Mouse (Mus musculus): ENCODE results near the gene Col28a1. TPM values are rescaled to one million over a fixed set of nuclear protein-coding genes. Genes with fewer than 3 reads are reported as not detected.

The Col28a1 gene
- polyA plus RNA-seq, 1 experiment from 2014 or later: not detected

DNA sequence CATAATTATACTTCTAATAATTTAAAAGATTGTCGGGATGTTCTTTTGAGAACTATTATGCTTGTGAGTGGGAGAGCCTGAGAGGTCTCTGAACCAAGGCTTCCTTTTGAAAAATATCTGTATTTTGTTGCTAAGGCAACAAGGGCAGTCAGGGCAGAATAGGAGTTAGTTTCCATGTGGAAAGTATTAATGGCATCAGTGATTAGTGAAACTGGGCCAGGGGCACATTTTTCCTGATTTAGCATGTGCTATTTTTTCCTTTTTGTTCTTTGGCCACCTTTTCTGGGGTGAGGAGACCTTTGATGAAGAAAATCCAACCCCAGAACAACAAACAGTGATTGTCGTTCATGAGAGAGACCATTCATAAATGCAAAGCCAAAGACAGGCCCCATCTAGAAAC, 43.5 kb downstream of the Col28a1 start:
- Histone ChIP-seq H3K4me1 (replicated peaks; ENCODE audit: control insufficient read depth, insufficient read depth, low read length) (no peaks in the 10 kb centered on the region), H3K36me3 (ENCODE audit: control insufficient read depth, insufficient read depth, low read length) (no peaks in the 10 kb centered on the region), H3K27me3 (replicated peaks; ENCODE audit: control insufficient read depth, insufficient read depth, low read length) (no peaks in the 10 kb centered on the region), H3K9ac (ENCODE audit: low read depth, low read length) (no peak overlapping the region), H3K9me3 (ENCODE audit: control insufficient read depth, low read length) (no peaks in the 10 kb centered on the region), H3K4me3 (ENCODE audit: low read depth, low read length) (no peak overlapping the region), H3K27ac (ENCODE audit: low read depth, low read length) (no peak overlapping the region), H3K4me2 (no peak overlapping the region)
- ATAC-seq (replicated peaks; ENCODE audit: low FRiP score) (no peak), DNase-seq (ENCODE audit: low spot score) (no peak)
- WGBS: 82% methylated on average over 2 of the region's 2 CpGs

DNA sequence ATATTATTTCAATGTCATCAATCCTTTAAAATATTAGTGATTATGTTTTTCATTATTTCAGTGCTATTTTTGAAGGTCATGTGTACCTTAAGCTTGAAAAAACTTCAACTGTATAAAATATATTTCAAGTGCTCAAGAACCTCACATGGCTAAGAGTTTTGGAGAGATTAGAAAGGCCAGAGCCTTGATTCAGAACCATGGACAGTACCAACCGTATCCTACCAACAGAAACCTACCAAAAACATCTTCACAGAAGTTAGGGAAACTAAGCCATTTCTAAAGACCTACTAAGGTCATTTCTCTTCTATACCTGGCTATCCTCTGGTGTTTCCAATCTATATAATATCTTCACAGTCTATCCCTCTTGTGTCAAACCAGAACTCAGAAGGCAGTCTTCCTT, 50.5 kb downstream of the Col28a1 start:
- no peak overlapping the region for H3K27ac ChIP-seq (ENCODE audit: low read depth, low read length)
- no peaks in the 10 kb centered on the region for H3K36me3 ChIP-seq (ENCODE audit: control insufficient read depth, insufficient read depth, low read length)
- ATAC-seq (replicated peaks; ENCODE audit: low FRiP score): no peak
- no peak for DNase-seq (ENCODE audit: low spot score)
- H3K4me2 ChIP-seq: no peak overlapping the region
- no peak overlapping the region for H3K4me3 ChIP-seq (ENCODE audit: low read depth, low read length)
- no peak overlapping the region for H3K9ac ChIP-seq (ENCODE audit: low read depth, low read length)
- H3K27me3 ChIP-seq (replicated peaks; ENCODE audit: control insufficient read depth, insufficient read depth, low read length): no peaks in the 10 kb centered on the region
- no peaks in the 10 kb centered on the region for H3K9me3 ChIP-seq (ENCODE audit: control insufficient read depth, low read length)
- WGBS: 41% methylated on average over 1 of the region's 1 CpGs
- no peaks in the 10 kb centered on the region for H3K4me1 ChIP-seq (replicated peaks; ENCODE audit: control insufficient read depth, insufficient read depth, low read length)

GRCm38 (mm10) chr6:8130149-8130548, 62.3 kb downstream of the Col28a1 start:
- 70% methylated on average over 7 of the region's 7 CpGs for WGBS
- DNase-seq (ENCODE audit: low spot score) (no peak), ATAC-seq (replicated peaks; ENCODE audit: low FRiP score) (no peak)
- Histone ChIP-seq H3K4me3 (ENCODE audit: low read depth, low read length) (no peak overlapping the region), H3K9ac (ENCODE audit: low read depth, low read length) (no peak overlapping the region), H3K27ac (ENCODE audit: low read depth, low read length) (no peak overlapping the region), H3K9me3 (ENCODE audit: control insufficient read depth, low read length) (no peaks in the 10 kb centered on the region), H3K27me3 (replicated peaks; ENCODE audit: control insufficient read depth, insufficient read depth, low read length) (no peaks in the 10 kb centered on the region), H3K36me3 (ENCODE audit: control insufficient read depth, insufficient read depth, low read length) (no peaks in the 10 kb centered on the region), H3K4me2 (no peak overlapping the region), H3K4me1 (replicated peaks; ENCODE audit: control insufficient read depth, insufficient read depth, low read length) (no peaks in the 10 kb centered on the region)

- Histone ChIP-seq H3K9ac (ENCODE audit: low read depth, low read length) (no peak overlapping the region), H3K4me3 (ENCODE audit: low read depth, low read length) (no peak overlapping the region), H3K27me3 (replicated peaks; ENCODE audit: control insufficient read depth, insufficient read depth, low read length) (no peaks in the 10 kb centered on the region), H3K4me2 (no peak overlapping the region), H3K4me1 (replicated peaks; ENCODE audit: control insufficient read depth, insufficient read depth, low read length) (no peaks in the 10 kb centered on the region), H3K9me3 (ENCODE audit: control insufficient read depth, low read length) (no peaks in the 10 kb centered on the region), H3K27ac (ENCODE audit: low read depth, low read length) (no peak overlapping the region), H3K36me3 (ENCODE audit: control insufficient read depth, insufficient read depth, low read length) (no peaks in the 10 kb centered on the region)
- DNase-seq (ENCODE audit: low spot score) (no peak), ATAC-seq (replicated peaks; ENCODE audit: low FRiP score) (no peak)
- WGBS: 80% methylated on average over 1 of the region's 1 CpGs
Observed at GRCm38 (mm10) chr6:8128164-8128563, 64.3 kb downstream of the Col28a1 start.

DNA sequence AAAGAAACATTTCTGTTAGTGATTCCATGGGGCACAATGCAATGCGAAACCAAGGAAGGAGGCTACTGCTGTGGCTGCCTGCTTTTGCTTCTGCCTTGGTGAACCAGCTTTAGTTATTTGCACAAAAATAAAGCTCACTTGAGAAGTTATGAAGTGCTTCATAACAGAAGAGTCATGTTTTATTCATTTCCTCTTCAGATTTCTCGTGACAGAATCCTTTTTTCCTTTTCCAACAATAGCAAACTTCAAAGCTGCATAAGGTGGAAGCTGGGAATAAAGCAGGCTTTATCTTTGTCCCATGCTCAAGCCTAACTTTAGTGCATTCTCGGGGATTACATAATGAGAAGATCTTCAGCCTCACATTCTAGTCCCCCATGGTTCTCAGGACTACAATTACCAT, 65.9 kb downstream of the Col28a1 start:
- WGBS: 66% methylated on average over 3 of the region's 3 CpGs
- ATAC-seq (replicated peaks; ENCODE audit: low FRiP score) (no peak), DNase-seq (ENCODE audit: low spot score) (no peak)
- Histone ChIP-seq H3K4me2 (no peak overlapping the region), H3K4me1 (replicated peaks; ENCODE audit: control insufficient read depth, insufficient read depth, low read length) (no peaks in the 10 kb centered on the region), H3K9me3 (ENCODE audit: control insufficient read depth, low read length) (no peaks in the 10 kb centered on the region), H3K9ac (ENCODE audit: low read depth, low read length) (no peak overlapping the region), H3K4me3 (ENCODE audit: low read depth, low read length) (no peak overlapping the region), H3K27ac (ENCODE audit: low read depth, low read length) (no peak overlapping the region), H3K36me3 (ENCODE audit: control insufficient read depth, insufficient read depth, low read length) (no peaks in the 10 kb centered on the region), H3K27me3 (replicated peaks; ENCODE audit: control insufficient read depth, insufficient read depth, low read length) (no peaks in the 10 kb centered on the region)

DNA sequence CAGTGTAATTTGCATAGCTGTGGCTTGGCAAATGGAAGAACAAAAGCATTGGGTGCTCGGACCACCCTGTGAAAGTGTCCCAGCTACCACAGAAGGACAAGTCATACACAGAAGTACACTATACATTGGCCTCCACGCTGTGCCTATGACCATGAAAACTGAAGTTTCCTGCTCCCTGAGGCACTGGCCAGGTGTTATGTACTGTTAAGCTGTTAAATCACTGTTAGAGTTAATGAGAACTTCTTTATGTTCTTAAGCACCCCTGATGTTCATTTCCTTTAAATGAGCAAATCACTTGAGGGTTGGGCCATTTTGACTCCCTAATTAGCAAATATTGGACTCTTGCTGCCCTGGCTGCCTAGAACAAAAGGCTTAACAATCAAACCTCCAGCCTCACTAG, 73.3 kb downstream of the Col28a1 start:
- H3K9me3 ChIP-seq (ENCODE audit: control insufficient read depth, low read length): no peaks in the 10 kb centered on the region
- H3K4me1 ChIP-seq (replicated peaks; ENCODE audit: control insufficient read depth, insufficient read depth, low read length): no peaks in the 10 kb centered on the region
- H3K4me2 ChIP-seq: no peak overlapping the region
- H3K27ac ChIP-seq (ENCODE audit: low read depth, low read length): no peak overlapping the region
- H3K36me3 ChIP-seq (ENCODE audit: control insufficient read depth, insufficient read depth, low read length): no peaks in the 10 kb centered on the region
- WGBS: 67% methylated on average over 2 of the region's 2 CpGs
- no peak overlapping the region for H3K9ac ChIP-seq (ENCODE audit: low read depth, low read length)
- no peak for ATAC-seq (replicated peaks; ENCODE audit: low FRiP score)
- H3K27me3 ChIP-seq (replicated peaks; ENCODE audit: control insufficient read depth, insufficient read depth, low read length): no peaks in the 10 kb centered on the region
- no peak overlapping the region for H3K4me3 ChIP-seq (ENCODE audit: low read depth, low read length)
- no peak for DNase-seq (ENCODE audit: low spot score)

DNA sequence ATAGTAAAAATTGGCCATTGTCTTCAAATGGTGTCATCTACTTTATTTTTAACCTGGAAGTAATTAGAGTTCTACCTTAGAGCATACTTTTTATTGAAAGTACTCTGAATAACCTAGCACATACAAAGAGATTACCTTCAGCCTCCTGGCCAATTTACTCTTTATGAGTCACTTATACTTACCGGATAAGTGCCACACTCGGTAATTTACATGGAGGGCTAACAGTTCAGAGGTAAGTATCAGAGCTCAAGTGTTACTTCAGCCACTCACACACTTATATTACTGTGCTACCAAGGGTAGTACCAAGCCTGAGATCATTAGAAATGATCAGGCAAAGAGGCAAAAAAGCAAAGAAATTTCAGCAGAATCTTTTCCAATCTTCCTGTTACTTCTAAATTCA, 73.8 kb downstream of the Col28a1 start:
- H3K9ac ChIP-seq (ENCODE audit: low read depth, low read length): no peak overlapping the region
- no peaks in the 10 kb centered on the region for H3K36me3 ChIP-seq (ENCODE audit: control insufficient read depth, insufficient read depth, low read length)
- ATAC-seq (replicated peaks; ENCODE audit: low FRiP score) (no peak), DNase-seq (ENCODE audit: low spot score) (no peak)
- WGBS: 85% methylated on average over 2 of the region's 2 CpGs
- H3K27ac ChIP-seq (ENCODE audit: low read depth, low read length): no peak overlapping the region
- no peak overlapping the region for H3K4me3 ChIP-seq (ENCODE audit: low read depth, low read length)
- H3K4me2 ChIP-seq: no peak overlapping the region
- no peaks in the 10 kb centered on the region for H3K4me1 ChIP-seq (replicated peaks; ENCODE audit: control insufficient read depth, insufficient read depth, low read length)
- no peaks in the 10 kb centered on the region for H3K27me3 ChIP-seq (replicated peaks; ENCODE audit: control insufficient read depth, insufficient read depth, low read length)
- H3K9me3 ChIP-seq (ENCODE audit: control insufficient read depth, low read length): no peaks in the 10 kb centered on the region

DNA sequence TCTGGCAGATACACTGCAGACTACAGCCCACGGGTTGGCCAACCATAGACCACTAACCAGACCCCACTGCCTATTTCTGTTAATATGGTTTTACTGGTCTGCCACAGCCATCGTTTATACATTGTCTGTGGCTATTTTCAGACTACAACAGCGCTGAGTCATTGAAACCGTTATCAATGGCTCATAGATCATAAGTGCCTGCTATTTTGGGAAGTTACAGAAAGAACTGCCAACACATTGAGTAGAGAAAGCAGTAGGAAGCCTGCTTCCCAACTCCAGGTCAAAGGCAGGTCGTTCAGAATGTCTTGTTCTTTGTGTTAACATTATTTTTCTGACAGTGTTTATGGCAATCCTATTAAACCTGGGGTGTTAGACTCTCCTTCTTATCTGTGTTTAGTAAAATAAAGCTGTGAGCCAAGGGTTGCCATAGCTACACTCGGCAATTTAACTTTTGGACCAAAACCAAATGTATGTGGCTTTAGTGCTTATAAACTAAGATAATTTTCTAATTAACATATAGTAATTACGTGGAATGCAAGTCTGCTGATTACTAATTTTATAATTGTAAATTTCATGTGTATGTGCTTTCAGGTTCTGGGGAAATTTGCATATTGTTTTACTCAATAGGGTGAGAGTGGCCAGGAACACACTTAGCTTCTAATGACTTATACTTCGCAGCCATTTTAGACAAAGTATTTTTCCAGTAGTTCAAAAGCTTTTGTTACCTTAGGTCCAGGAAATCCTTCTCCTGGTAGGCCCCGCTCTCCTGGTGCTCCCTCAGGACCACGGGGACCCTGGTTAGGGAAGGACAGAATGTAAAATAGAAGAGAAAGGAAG, 86.3 kb downstream of the Col28a1 start:
- no peak overlapping the region for H3K4me3 ChIP-seq (ENCODE audit: low read depth, low read length)
- H3K36me3 ChIP-seq (ENCODE audit: control insufficient read depth, insufficient read depth, low read length): no peaks in the 10 kb centered on the region
- no peaks in the 10 kb centered on the region; the same call in 1 of the 2 replicates for H3K4me1 ChIP-seq (replicated peaks; ENCODE audit: control insufficient read depth, insufficient read depth, low read length)
- H3K9ac ChIP-seq (ENCODE audit: low read depth, low read length): no peak overlapping the region
- 54% methylated on average over 10 of the region's 10 CpGs for WGBS
- no peaks in the 10 kb centered on the region for H3K9me3 ChIP-seq (ENCODE audit: control insufficient read depth, low read length)
- ATAC-seq (replicated peaks; ENCODE audit: low FRiP score): no peak; the same call in 1 of the 2 replicates
- DNase-seq (ENCODE audit: low spot score): no peak
- no peak overlapping the region for H3K4me2 ChIP-seq
- H3K27ac ChIP-seq (ENCODE audit: low read depth, low read length): no peak overlapping the region
- no peaks in the 10 kb centered on the region for H3K27me3 ChIP-seq (replicated peaks; ENCODE audit: control insufficient read depth, insufficient read depth, low read length)

DNA sequence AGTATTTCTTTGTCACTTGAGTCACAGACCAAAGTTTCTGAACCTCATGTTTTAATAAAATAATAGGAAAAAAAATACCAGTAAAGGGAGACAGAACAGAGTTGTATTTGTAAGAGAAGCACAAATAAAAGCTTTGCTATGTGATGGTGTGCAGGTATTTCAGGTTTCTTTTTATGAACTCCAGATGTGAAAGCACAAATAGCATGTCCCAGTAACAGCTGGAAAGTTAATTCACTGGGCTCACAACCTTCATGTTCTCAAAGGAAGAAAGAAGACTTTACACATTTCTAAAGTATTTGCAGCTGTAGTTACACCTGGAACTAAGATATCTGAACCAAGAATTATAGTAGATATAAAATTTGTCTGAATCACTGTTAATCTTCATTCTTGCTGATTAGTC, 91.2 kb downstream of the Col28a1 start:
- no peak for DNase-seq (ENCODE audit: low spot score)
- H3K9ac ChIP-seq (ENCODE audit: low read depth, low read length): no peak overlapping the region
- H3K27me3 ChIP-seq (replicated peaks; ENCODE audit: control insufficient read depth, insufficient read depth, low read length): no peaks in the 10 kb centered on the region

More for the DNA sequence above, 91.2 kb downstream of the Col28a1 start:
- no peak overlapping the region for H3K27ac ChIP-seq (ENCODE audit: low read depth, low read length)
- H3K36me3 ChIP-seq (ENCODE audit: control insufficient read depth, insufficient read depth, low read length): no peaks in the 10 kb centered on the region
- ATAC-seq (replicated peaks; ENCODE audit: low FRiP score): no peak
- no peaks in the 10 kb centered on the region for H3K9me3 ChIP-seq (ENCODE audit: control insufficient read depth, low read length)
- H3K4me1 ChIP-seq (replicated peaks; ENCODE audit: control insufficient read depth, insufficient read depth, low read length): no peaks in the 10 kb centered on the region; the same call in 1 of the 2 replicates
- no peak overlapping the region for H3K4me3 ChIP-seq (ENCODE audit: low read depth, low read length)
- no peak overlapping the region for H3K4me2 ChIP-seq
